Mouse (Mus musculus): ENCODE measurements at regions not wholly inside any gene's neighbourhood (a gene's known extent, or its start where the extent isn't known, plus 50 kb on each side); places are given as distances from the start of the nearest gene placed in this dataset.

DNA sequence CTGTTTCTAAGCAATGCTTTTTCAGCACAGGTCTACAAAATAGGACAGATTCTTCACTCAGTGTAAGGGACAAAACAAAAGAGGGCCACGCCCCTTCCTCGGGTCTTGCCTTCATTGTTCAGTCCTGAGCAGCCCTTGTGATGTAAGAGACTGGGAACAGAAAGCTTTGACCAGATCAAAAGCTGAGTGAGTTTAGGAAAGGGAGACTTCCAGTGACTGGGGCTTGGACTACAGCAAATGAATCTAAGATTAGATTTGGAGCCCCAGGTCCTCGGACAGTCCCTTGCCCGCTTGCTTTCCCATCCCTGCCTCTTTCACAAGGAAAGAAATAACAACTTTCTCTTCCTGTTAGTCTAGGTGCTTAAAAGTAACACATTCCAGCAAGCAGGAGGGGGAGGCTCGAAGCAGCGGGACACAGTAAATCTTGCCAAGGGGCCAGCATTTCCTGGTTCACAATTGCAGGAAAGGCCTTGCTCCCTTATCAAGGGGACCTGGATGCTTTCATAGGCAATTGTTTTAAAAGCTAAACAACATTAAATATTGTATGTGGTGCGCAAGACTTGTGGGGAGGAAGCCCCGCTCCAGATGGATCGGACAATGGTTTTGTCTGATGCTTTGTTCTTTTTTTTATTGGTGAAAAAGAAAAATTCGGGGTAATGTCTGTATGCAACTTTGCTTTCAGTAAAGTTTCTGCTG is 333.4 kb downstream of the Fat4 start:
- TF ChIP-seq POLR2A (IDR thresholded peaks at IDR 0.05; ENCODE audit: insufficient read length, low read depth) (no peak), POLR2AphosphoS2 (IDR thresholded peaks at IDR 0.05; ENCODE audit: insufficient read length, low read depth) (no peak), REST (IDR thresholded peaks at IDR 0.05; ENCODE audit: insufficient read depth, insufficient read length) (no peak), MYOD1 (IDR thresholded peaks at IDR 0.05; ENCODE audit: control insufficient read depth in 1 of 3, insufficient read length in 2 of 3, low read depth in 2 of 3) (no peak), MAX (IDR thresholded peaks at IDR 0.05; ENCODE audit: low read depth) (no peak), E2F4 (IDR thresholded peaks at IDR 0.05; ENCODE audit: insufficient read depth) (no peak), TCF3 (IDR thresholded peaks at IDR 0.05; ENCODE audit: insufficient read length, low read depth) (no peak), USF1 (IDR thresholded peaks at IDR 0.05; ENCODE audit: low read depth) (no peak), CEBPB (IDR thresholded peaks at IDR 0.05; ENCODE audit: insufficient read depth, poor library complexity, severe bottlenecking) (no peak), TCF12 (IDR thresholded peaks at IDR 0.05; ENCODE audit: insufficient read depth, poor library complexity, severe bottlenecking) (no peak)

Measured in myocyte (in vitro differentiated cells).